Mouse (Mus musculus) lung, embryonic 16.5 days (tissue): ENCODE measurements around the gene Fto. TPM values are rescaled to one million over a fixed set of nuclear protein-coding genes. Genes with fewer than 3 reads are reported as not detected.

ENCODE experiments used
- ATAC-seq: fragments of 200-750 bp; cut with Nextera tagmentation; 2 replicates; pipeline ENCODE4 v1.8.0; 2017; ENCODE audit warnings: low read depth, mild to moderate bottlenecking, moderate library complexity
- H3K27ac ChIP-seq: fragments of 300-500 bp; sonication (generic); 2 replicates; pipeline ENCODE4 v1.5.1; 2014; ENCODE audit warnings: mild to moderate bottlenecking, control low read depth, low read length
- H3K27me3 ChIP-seq: fragments of 300-500 bp; sonication (generic); 2 replicates; pipeline ENCODE4 v1.6.1; 2014; ENCODE audit warnings: low read depth, low read length, mixed read lengths; ENCODE audit not compliant: control insufficient read depth, insufficient read depth
- H3K36me3 ChIP-seq: fragments of 300-500 bp; sonication (generic); 2 replicates; pipeline ENCODE4 v1.6.1; 2014; ENCODE audit warnings: low read length; ENCODE audit not compliant: control insufficient read depth, insufficient read depth
- H3K4me1 ChIP-seq: fragments of 300-500 bp; sonication (generic); replicated peaks from 2 replicates; pipeline ENCODE4 v1.6.1; 2014; ENCODE audit warnings: low read length, mixed read lengths; ENCODE audit not compliant: control insufficient read depth, insufficient read depth
- H3K4me2 ChIP-seq: fragments of 300-500 bp; sonication (generic); 2 replicates; pipeline ENCODE4 v1.6.1; 2014; ENCODE audit warnings: low read depth, low read length, control low read depth
- H3K4me3 ChIP-seq: fragments of 300-500 bp; sonication (generic); 2 replicates; pipeline ENCODE4 v1.5.1; 2014; ENCODE audit warnings: mild to moderate bottlenecking, low read length, control low read depth
- H3K9ac ChIP-seq: fragments of 300-500 bp; sonication (generic); 2 replicates; pipeline ENCODE4 v1.6.1; 2014; ENCODE audit warnings: low read length, control low read depth
- H3K9me3 ChIP-seq: fragments of 300-500 bp; sonication (generic); 2 replicates; pipeline ENCODE4 v1.6.1; 2016; ENCODE audit warnings: low read length; ENCODE audit not compliant: control insufficient read depth
- WGBS: fragments of 180-500 bp; shearing (Covaris S2); extraction: QIAGEN DNeasy Blood & Tissue Kit; methylation state at CpG from one replicate; pipeline ENCODE4 v1.1.7; 2014; 5-methylcytosine and 5-hydroxymethylcytosine counted together
- polyA plus RNA-seq: library from polyadenylated mRNA; unstranded; fragments of >200 nt; fragmentation: Nextera tagmentation; extraction: Ambion mirVana; gene quantifications from 2 replicates; pipeline ENCODE4 v1.2.1, GENCODE M21; 2015

The Fto gene
- polyA plus RNA-seq, 1 experiment from 2014 or later, result 97.2 TPM

GRCm38 (mm10) chr8:91349816-91350215, 36.5 kb downstream of the Fto start:
- no peak overlapping the region for H3K4me2 ChIP-seq
- WGBS, result 82% methylated on average over 7 of the region's 7 CpGs
- H3K4me1 ChIP-seq, result peaks cover 18% of the 10 kb centered on the region; the same call in 1 of the 2 replicates
- no peaks in the 10 kb centered on the region for H3K9me3 ChIP-seq
- no peaks in the 10 kb centered on the region for H3K27me3 ChIP-seq
- no peak overlapping the region for H3K4me3 ChIP-seq
- no peak for ATAC-seq
- H3K27ac ChIP-seq, result no peak overlapping the region
- no peak overlapping the region for H3K9ac ChIP-seq
- H3K36me3 ChIP-seq, result no peaks in the 10 kb centered on the region

GRCm38 (mm10) chr8:91350628-91351027, 37.3 kb downstream of the Fto start:
- Histone ChIP-seq H3K9ac (no peak overlapping the region), H3K27ac (no peak overlapping the region), H3K4me3 (no peak overlapping the region), H3K4me2 (no peak overlapping the region), H3K36me3 (no peaks in the 10 kb centered on the region), H3K9me3 (no peaks in the 10 kb centered on the region), H3K4me1 (peaks cover 20% of the 10 kb centered on the region; the same call in 1 of the 2 replicates), H3K27me3 (no peaks in the 10 kb centered on the region)
- ATAC-seq, result no peak
- WGBS, result 68% methylated on average over 7 of the region's 7 CpGs

- H3K9me3 ChIP-seq, result no peaks in the 10 kb centered on the region
- no peak overlapping the region for H3K9ac ChIP-seq
- H3K27me3 ChIP-seq, result no peaks in the 10 kb centered on the region
- no peak for ATAC-seq
- H3K36me3 ChIP-seq, result no peaks in the 10 kb centered on the region
- peaks cover 18% of the 10 kb centered on the region; the same call in 1 of the 2 replicates for H3K4me1 ChIP-seq
- no peak overlapping the region for H3K4me3 ChIP-seq
- H3K4me2 ChIP-seq, result no peak overlapping the region
- 84% methylated on average over 3 of the region's 3 CpGs for WGBS
- H3K27ac ChIP-seq, result no peak overlapping the region
Observed at GRCm38 (mm10) chr8:91352598-91352997, 39.3 kb downstream of the Fto start.

- Histone ChIP-seq H3K27me3 (no peaks in the 10 kb centered on the region), H3K27ac (no peak overlapping the region), H3K4me2 (no peak overlapping the region), H3K4me3 (no peak overlapping the region), H3K4me1 (peaks cover 18% of the 10 kb centered on the region), H3K36me3 (no peaks in the 10 kb centered on the region), H3K9ac (no peak overlapping the region), H3K9me3 (no peaks in the 10 kb centered on the region)
- 69% methylated on average over 5 of the region's 5 CpGs for WGBS
- peak; percentile 22; the same call in 1 of the 2 replicates for ATAC-seq
Observed at GRCm38 (mm10) chr8:91353062-91353461, 39.7 kb downstream of the Fto start.

GRCm38 (mm10) chr8:91353907-91354306, 40.6 kb downstream of the Fto start:
- Histone ChIP-seq H3K4me1 (peaks cover 18% of the 10 kb centered on the region), H3K4me2 (no peak overlapping the region), H3K9ac (no peak overlapping the region), H3K36me3 (no peaks in the 10 kb centered on the region), H3K27me3 (no peaks in the 10 kb centered on the region), H3K4me3 (no peak overlapping the region), H3K9me3 (no peaks in the 10 kb centered on the region), H3K27ac (no peak overlapping the region)
- ATAC-seq, result no peak
- 74% methylated on average over 4 of the region's 4 CpGs for WGBS

- H3K4me2 ChIP-seq, result no peak overlapping the region; the same call in 1 of the 2 replicates
- ATAC-seq, result peak; percentile 42; the same call in 1 of the 2 replicates
- H3K27ac ChIP-seq, result no peak overlapping the region
- no peak overlapping the region; the same call in 1 of the 2 replicates for H3K9ac ChIP-seq
- H3K4me1 ChIP-seq, result peaks cover 14% of the 10 kb centered on the region
- no peak overlapping the region for H3K4me3 ChIP-seq
- H3K27me3 ChIP-seq, result no peaks in the 10 kb centered on the region
- 39% methylated on average over 10 of the region's 10 CpGs for WGBS
- H3K36me3 ChIP-seq, result no peaks in the 10 kb centered on the region
- H3K9me3 ChIP-seq, result no peaks in the 10 kb centered on the region
Observed at GRCm38 (mm10) chr8:91355301-91355905, 42.1 kb downstream of the Fto start.

GRCm38 (mm10) chr8:91355956-91356699, 42.8 kb downstream of the Fto start:
- ATAC-seq, result no peak
- Histone ChIP-seq H3K9ac (no peak overlapping the region), H3K4me2 (no peak overlapping the region), H3K27me3 (no peaks in the 10 kb centered on the region), H3K4me1 (peaks cover 14% of the 10 kb centered on the region), H3K9me3 (no peaks in the 10 kb centered on the region), H3K27ac (no peak overlapping the region), H3K4me3 (no peak overlapping the region), H3K36me3 (no peaks in the 10 kb centered on the region)
- WGBS, result 80% methylated on average over 11 of the region's 11 CpGs

- WGBS, result 70% methylated on average over 4 of the region's 4 CpGs
- H3K4me1 ChIP-seq, result peaks cover 14% of the 10 kb centered on the region
- H3K9me3 ChIP-seq, result no peaks in the 10 kb centered on the region
- no peak for ATAC-seq
- H3K36me3 ChIP-seq, result no peaks in the 10 kb centered on the region
- no peak overlapping the region for H3K27ac ChIP-seq
- no peak overlapping the region for H3K4me3 ChIP-seq
- no peaks in the 10 kb centered on the region for H3K27me3 ChIP-seq
- no peak overlapping the region for H3K9ac ChIP-seq
- no peak overlapping the region for H3K4me2 ChIP-seq
Observed at GRCm38 (mm10) chr8:91357493-91358014, 44.2 kb downstream of the Fto start.

GRCm38 (mm10) chr8:91358016-91358415, 44.7 kb downstream of the Fto start:
- WGBS, result 61% methylated on average over 5 of the region's 5 CpGs
- no peak; the same call in 1 of the 2 replicates for ATAC-seq

More at GRCm38 (mm10) chr8:91358016-91358415, 44.7 kb downstream of the Fto start:
- no peaks in the 10 kb centered on the region for H3K36me3 ChIP-seq
- H3K4me1 ChIP-seq, result peaks cover 14% of the 10 kb centered on the region
- H3K9ac ChIP-seq, result no peak overlapping the region
- H3K4me2 ChIP-seq, result no peak overlapping the region
- H3K27ac ChIP-seq, result 0 out of 2 replicates have a peak overlapping the region, but pooled peaks have one; percentile 24
- no peaks in the 10 kb centered on the region for H3K9me3 ChIP-seq
- H3K4me3 ChIP-seq, result no peak overlapping the region
- H3K27me3 ChIP-seq, result no peaks in the 10 kb centered on the region
